Mouse (Mus musculus) 3T3-L1 (cell line): ENCODE results near the gene Vps50.
"Not testable (repeated sequence)": the region's sequence is repeated elsewhere in the genome, so short reads cannot be mapped to it uniquely, and the experiment has no call there.

Source experiments
- DNase-seq: peaks from one replicate; pipeline ENCODE4 v3.0.0-alpha.2; 2015; ENCODE audit warnings: low read depth, low spot score

Gene Vps50

GRCm38 (mm10) chr6:3498162-3498848 lies at the start of gene Vps50, which contains the start of gene Hepacam2:
Gene Vps50, plus strand, starts transcription at chr6:3498382.
Gene Hepacam2, minus strand, starts transcription at chr6:3498298.
- DNase-seq = peak; percentile 97

DNA sequence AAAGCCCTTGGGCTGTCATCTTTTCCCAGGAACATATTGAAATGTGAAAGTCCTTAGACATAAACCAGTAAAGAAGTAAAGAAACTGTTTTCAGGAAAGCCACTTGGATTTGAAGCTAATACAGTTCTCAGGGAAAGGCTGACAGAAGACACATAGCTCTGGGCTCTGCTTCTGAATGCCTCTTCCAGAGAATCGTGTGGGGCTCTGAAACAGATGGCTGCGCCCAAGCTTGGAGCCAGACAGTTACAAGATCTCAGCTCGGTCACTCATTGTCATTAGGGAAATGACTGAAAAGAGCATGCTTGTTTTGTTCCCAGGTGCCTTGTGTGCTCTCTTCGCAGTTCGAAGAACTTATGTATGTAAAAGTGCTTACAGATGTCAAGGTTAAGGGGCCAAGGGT lies 43.8 kb upstream of the Vps50 start:
- DNase-seq = no peak

- peak; percentile 29 for DNase-seq
These were observed 42.1 kb upstream of the Vps50 start for GRCm38 (mm10) chr6:3455944-3456536.

GRCm38 (mm10) chr6:3463026-3463425 lies 35.2 kb upstream of the Vps50 start:
- DNase-seq = no peak

- no peak for DNase-seq
These were observed 34.6 kb upstream of the Vps50 start for GRCm38 (mm10) chr6:3463594-3463993.

- DNase-seq = no peak
These were observed 29.6 kb upstream of the Vps50 start for GRCm38 (mm10) chr6:3468627-3469026.

GRCm38 (mm10) chr6:3470706-3471105 lies 27.5 kb upstream of the Vps50 start:
- DNase-seq = no peak

DNA sequence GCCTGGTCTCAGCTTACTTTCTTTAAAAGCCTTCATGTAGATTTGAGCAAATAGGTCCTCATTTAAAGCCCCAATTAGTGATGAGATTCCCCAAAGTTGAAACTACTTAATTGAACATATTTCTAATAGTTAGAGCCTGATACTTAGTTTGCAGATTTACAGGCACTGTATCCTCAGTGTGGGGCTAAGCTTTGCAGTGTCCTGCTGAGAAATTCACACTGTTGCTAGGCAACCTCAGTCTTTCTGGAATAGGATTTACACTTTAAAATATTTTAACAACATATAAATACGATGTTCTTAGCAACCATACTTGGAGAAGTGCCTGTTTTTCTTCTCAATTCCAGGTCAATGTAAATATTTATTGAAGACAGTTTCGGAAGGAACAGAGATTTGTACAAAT lies 21.9 kb upstream of the Vps50 start:
- no peak for DNase-seq

GRCm38 (mm10) chr6:3479853-3480252 lies 18.3 kb upstream of the Vps50 start:
- DNase-seq = no peak

- no peak for DNase-seq
These were observed 16.5 kb upstream of the Vps50 start for GRCm38 (mm10) chr6:3481705-3482104.

GRCm38 (mm10) chr6:3485133-3485532 lies 13.0 kb upstream of the Vps50 start:
- DNase-seq = no peak

DNA sequence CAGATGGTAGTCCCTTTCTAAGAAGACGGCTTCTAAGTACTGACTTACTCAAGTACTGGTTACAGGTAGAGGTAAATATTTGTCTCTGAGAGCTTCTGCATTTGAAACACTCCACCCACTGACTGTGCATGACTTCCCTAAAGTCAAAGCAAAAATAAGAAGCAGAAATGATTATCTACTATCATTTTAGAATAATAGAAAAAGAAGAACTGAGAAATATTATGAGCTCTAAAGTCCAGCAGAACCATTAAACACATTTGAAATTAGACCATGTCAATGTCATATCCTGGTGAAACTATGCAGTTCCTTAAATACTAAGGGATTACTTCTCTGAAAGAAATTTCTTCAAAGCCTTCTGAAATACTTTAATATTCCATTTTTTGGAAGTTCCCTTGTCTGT lies 10.8 kb upstream of the Vps50 start:
- DNase-seq = no peak

GRCm38 (mm10) chr6:3494285-3494684 lies 3.9 kb upstream of the Vps50 start:
- no peak for DNase-seq

DNA sequence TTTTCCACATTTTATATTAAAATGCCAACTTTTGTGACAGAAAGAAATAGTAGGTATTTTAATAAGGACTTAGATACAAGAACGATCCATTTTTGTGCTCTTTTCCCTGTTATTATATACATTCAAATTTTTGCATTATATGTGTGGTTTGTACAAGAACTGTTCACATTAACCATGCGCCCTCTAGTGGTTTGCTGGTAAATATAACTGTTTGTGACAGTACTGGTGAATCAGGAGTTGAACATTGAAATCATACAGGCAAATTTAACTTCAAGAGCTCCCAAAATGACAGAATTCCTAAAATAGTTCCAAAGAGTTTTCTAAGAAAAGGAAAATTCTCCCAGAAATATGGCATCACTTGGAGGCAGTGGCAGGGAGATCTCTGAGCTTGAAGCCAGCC lies 2.0 kb upstream of the Vps50 start:
- DNase-seq = peak; percentile 88

GRCm38 (mm10) chr6:3500286-3500685 lies 2.1 kb downstream of the Vps50 start:
- peak; percentile 71 for DNase-seq

- no peak for DNase-seq
These were observed 7.1 kb downstream of the Vps50 start for GRCm38 (mm10) chr6:3505289-3505688.

DNA sequence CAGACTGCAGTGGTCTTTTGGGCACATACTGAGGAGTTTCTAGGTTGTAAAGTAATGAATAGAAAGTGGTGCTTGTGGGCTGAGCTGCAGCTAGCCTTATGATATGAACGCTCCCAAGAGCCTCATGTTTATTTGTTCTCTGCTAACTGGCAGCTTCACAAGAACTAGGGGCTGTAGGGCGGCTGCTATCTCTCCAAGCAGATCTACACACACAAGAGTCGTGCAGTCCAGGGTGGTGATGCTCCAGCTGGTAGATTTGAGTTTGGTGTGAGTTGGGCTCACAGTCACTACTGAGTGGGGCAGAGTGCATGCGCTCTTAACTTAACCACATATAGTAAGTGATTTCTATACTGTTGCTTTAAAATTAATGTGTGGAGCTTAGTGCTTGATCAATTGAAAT lies 8.9 kb downstream of the Vps50 start:
- DNase-seq = no peak

GRCm38 (mm10) chr6:3508151-3508550 lies 10.0 kb downstream of the Vps50 start:
- DNase-seq = not testable (repeated sequence)

GRCm38 (mm10) chr6:3509782-3510181 lies 11.6 kb downstream of the Vps50 start:
- peak; percentile 84 for DNase-seq

DNA sequence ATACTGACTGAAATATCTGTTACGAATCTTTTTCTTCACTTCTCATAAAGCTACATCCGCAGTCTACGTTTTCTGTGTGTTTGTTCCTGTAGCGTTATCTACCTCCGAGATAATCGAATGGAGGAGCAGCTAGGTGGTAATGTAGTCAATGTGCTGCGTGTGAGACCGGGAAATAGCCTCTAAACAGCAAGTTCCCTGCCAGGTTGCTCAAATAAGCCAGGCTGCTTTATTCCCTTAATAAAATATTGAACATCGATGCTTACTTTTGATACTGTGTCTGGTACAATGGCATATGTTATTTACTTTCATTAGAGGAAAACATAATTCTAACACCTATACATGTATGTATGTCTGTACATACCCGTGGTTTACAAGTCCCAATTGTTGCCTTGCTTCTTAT lies 12.9 kb downstream of the Vps50 start:
- DNase-seq = no peak

DNA sequence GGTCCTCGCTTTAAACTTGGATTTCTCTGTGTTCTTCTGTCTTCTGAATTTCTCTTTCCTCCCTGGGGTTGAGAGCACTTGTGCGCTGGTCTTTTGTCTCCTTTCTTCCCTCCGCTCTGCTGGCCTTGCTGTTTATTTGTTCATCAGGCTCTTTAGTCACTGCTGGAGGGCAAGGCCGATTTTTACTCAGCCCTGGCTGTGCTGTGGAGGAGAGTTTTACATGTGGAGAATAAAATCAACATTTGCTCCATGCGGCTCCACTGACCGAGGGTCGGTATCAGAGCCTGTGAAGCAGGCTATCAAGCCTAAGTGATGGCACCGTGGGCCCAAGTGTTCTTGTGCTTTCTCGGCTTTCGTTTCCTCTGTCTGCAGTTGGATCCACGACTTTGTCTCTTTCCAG lies 13.4 kb downstream of the Vps50 start:
- no peak for DNase-seq

GRCm38 (mm10) chr6:3512611-3513010 lies 14.4 kb downstream of the Vps50 start:
- no peak for DNase-seq

DNA sequence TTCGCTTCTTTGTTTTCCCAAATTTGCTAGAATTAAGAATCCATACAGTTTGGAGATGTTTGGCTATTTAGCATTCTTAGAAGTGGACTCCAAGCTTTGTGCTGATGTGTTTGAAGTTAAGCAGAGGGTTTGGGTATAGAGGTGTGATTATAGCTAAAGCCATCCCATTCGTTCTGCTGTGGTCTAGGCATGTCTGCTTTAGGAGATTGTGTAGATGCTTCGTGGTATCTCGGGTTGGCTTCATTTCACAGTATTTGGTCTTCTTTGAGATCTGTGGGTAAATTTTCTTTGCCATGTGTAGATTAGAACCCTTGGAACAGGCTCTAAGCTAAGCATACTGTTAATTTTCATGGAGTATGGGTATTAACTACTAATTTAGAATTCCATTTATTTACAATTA lies 30.0 kb downstream of the Vps50 start:
- DNase-seq = no peak

GRCm38 (mm10) chr6:3531445-3531844 lies 33.3 kb downstream of the Vps50 start:
- DNase-seq = no peak
